Mouse (Mus musculus) neural tube, embryonic 11.5 days (tissue): ENCODE results near the gene Utp6. TPM values are rescaled to one million over a fixed set of nuclear protein-coding genes. Genes with fewer than 3 reads are reported as not detected.

Experiments used
- ATAC-seq: fragments of 200-750 bp; cut with Nextera tagmentation; 2 replicates; pipeline ENCODE4 v1.8.0; 2017; ENCODE audit warnings: moderate number of reproducible peaks, mild to moderate bottlenecking, moderate TSS enrichment, moderate library complexity; ENCODE audit not compliant: insufficient read depth, low FRiP score, low TSS enrichment
- DNase-seq: peaks from one replicate; pipeline ENCODE4 v3.0.0-alpha.2; 2015; ENCODE audit warnings: low spot score
- H3K27ac ChIP-seq: fragments of 300-500 bp; sonication (generic); 2 replicates; pipeline ENCODE4 v1.5.1; 2014; ENCODE audit warnings: low read depth, mild to moderate bottlenecking, low read length
- H3K27me3 ChIP-seq: fragments of 300-500 bp; sonication (generic); 2 replicates; pipeline ENCODE4 v1.6.1; 2014; ENCODE audit warnings: mild to moderate bottlenecking, low read length, mixed read lengths; ENCODE audit not compliant: control insufficient read depth, insufficient read depth
- H3K36me3 ChIP-seq: fragments of 300-500 bp; sonication (generic); 2 replicates; pipeline ENCODE4 v1.6.1; 2014; ENCODE audit warnings: mild to moderate bottlenecking, low read length, moderate library complexity, mixed read lengths; ENCODE audit not compliant: control insufficient read depth, insufficient read depth
- H3K4me1 ChIP-seq: fragments of 300-500 bp; sonication (generic); 2 replicates; pipeline ENCODE4 v1.6.1; 2014; ENCODE audit warnings: low read length, mixed read lengths; ENCODE audit not compliant: control insufficient read depth, insufficient read depth
- H3K4me2 ChIP-seq: fragments of 300-500 bp; sonication (generic); 2 replicates; pipeline ENCODE4 v1.6.1; 2014; ENCODE audit warnings: low read depth, mild to moderate bottlenecking, moderate library complexity
- H3K4me3 ChIP-seq: fragments of 300-500 bp; sonication (generic); 2 replicates; pipeline ENCODE4 v1.5.1; 2014; ENCODE audit warnings: low read depth, low read length
- H3K9ac ChIP-seq: fragments of 300-500 bp; sonication (generic); 2 replicates; pipeline ENCODE4 v1.6.1; 2014; ENCODE audit warnings: mild to moderate bottlenecking, low read length
- H3K9me3 ChIP-seq: fragments of 300-500 bp; sonication (generic); 2 replicates; pipeline ENCODE4 v1.6.1; 2016; ENCODE audit warnings: low read length; ENCODE audit not compliant: control insufficient read depth
- WGBS: fragments of 180-500 bp; shearing (Covaris S2); extraction: QIAGEN DNeasy Blood & Tissue Kit; methylation state at CpG from one replicate; pipeline ENCODE4 v1.1.7; 2014; 5-methylcytosine and 5-hydroxymethylcytosine counted together
- polyA plus RNA-seq: library from polyadenylated mRNA; unstranded; fragments of >200 nt; fragmentation: Nextera tagmentation; extraction: Ambion mirVana; gene quantifications from 2 replicates; pipeline ENCODE4 v1.2.1, GENCODE M21; 2014

Utp6 gene
- polyA plus RNA-seq: 84.3 and 87.2 TPM in 2 replicates

DNA sequence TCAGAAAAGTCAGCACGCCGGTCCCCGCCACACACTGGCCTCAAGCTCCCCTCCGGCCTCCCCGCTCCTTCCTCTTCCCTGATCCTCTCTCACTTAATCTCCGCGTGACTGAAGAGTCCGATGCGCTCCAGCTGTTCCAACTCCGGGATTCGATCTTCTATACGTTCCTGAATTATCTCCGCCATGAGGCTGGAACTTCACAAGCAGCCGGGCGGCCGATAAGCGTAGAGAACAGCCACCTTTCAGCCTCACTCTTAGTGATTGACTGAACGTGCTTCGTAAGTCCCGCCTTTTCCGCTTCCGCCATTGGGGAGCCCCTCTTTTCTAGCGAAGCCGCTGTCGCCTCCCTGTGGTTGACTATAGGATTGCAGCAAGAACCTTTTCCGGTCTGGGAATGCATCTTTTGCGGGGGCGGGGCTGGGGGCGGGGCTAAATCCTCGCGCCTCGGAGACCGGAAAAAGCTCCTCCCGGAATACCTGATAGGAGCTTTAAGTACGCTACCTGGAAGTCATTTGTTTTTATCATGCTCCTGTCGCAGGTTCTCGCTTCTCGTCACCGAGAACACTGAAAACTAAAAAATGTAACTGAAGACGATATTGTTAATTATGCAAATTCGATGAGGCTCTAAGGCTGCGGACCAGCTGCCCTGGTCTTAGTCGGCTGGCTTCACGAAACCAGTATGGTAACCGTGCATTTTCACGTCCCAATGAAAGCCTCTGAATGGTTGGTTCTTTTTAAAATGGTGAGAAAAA lies at the start of gene Utp6:
Gene Utp6 (minus strand): TSS at position 266 of the 752 bp plus-strand sequence.
- under 1% methylated on average over 46 of the region's 46 CpGs for WGBS

DNA sequence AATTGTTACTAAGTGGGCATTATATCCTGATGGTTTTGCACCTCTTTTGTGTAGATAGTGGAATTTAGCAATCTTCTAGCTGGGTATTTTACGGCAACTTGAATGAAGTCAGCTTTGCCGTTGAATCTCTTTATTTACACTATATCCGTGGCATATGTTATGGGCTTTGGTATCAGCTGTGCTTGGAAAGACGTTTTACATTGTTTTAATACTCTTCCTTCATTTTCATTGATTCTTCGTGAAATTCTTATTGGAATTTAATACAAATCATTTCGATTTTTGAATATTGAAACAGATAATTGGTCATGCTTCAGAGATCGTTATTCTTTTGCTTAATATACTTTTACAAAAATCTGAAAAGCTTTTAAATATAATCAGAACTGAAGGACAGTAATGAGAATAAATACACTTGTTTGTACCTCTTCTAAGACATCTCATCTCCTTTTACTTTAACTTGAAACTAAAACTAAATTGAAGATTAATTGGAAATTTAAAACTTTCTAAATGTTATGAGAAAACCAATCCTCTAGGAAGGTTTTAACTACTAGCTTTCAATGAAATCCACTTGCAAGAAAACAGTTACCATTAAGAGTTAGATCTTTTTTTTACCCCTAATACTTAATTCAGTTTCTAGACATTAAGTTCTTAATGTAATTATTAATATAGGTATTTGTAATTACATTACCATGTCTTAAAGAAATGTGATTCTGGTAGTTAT lies 32.2 kb upstream of the Utp6 start:
- no peak for DNase-seq
- Histone ChIP-seq H3K4me2 (peak overlapping the region; percentile 57), H3K9me3 (no peaks in the 10 kb centered on the region), H3K9ac (peak overlapping the region; percentile 89), H3K4me3 (peak overlapping the region; percentile 77), H3K4me1 (peaks cover 2% of the 10 kb centered on the region; the same call in 1 of the 2 replicates), H3K27me3 (no peaks in the 10 kb centered on the region), H3K36me3 (no peaks in the 10 kb centered on the region; the same call in 1 of the 2 replicates), H3K27ac (no peak overlapping the region)
- no peak for ATAC-seq
- 5% methylated on average over 7 of the region's 7 CpGs for WGBS

More for the DNA sequence above, at the start of gene Utp6:
- H3K27me3 ChIP-seq: no peaks in the 10 kb centered on the region
- H3K36me3 ChIP-seq: 0 out of 2 replicates have a peak, but pooled peaks cover 2% of the 10 kb centered on the region
- no peaks in the 10 kb centered on the region for H3K9me3 ChIP-seq
- H3K4me1 ChIP-seq: peaks cover 7% of the 10 kb centered on the region
- H3K27ac ChIP-seq: no peak within 1 kb of the TSS
- peak within 1 kb of the TSS; percentile 69 for H3K4me2 ChIP-seq
- peak within 1 kb of the TSS; percentile 74 for H3K4me3 ChIP-seq
- peak; percentile 100 for DNase-seq
- peak; percentile 87 for ATAC-seq
- H3K9ac ChIP-seq: peak within 1 kb of the TSS; percentile 71

DNA sequence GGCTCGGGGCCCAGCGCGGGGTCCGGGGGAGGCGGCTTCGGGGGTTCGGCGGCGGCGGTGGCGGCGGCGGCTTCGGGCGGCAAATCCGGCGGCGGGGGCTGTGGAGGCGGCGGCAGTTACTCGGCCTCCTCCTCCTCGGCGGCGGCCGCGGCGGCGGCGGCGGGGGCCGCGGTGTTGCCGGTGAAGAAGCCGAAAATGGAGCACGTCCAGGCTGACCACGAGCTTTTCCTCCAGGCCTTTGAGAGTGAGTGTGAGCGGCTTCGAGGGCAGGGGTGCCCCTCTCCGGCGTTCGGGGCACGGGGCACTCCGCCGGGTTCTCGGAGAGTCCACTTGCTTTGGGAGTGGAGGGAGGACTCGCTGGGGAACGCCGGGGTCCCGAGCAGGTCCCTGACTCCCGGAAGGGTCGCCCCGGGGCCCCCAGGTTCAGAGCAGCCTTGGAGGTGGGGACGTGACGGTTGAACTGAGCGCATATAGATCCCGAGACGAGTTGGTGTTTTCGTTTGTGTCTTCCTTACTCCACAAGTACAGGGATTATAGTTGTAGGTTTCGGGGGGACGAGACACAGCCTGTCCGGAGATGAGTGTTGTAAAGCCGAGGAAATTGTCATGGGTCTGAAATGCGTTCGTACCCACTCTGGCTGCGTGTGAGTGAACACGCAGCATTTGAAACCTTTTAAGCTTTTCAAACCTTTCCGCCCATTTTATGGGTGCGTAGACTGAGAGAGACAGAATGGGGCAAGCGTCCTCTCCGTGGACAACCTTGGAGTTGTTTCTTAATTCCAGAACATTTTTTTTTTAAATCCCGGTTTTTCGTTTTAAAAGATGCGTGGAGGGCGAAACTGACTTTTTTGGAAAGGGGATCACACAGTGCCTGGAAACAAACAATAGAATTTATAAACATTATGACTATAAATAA lies 31.4 kb upstream of the Utp6 start:
- Histone ChIP-seq H3K27me3 (no peaks in the 10 kb centered on the region), H3K4me2 (peak overlapping the region; percentile 57), H3K9me3 (no peaks in the 10 kb centered on the region), H3K4me3 (peak overlapping the region; percentile 77), H3K27ac (peak overlapping the region; percentile 99), H3K4me1 (peaks cover 2% of the 10 kb centered on the region; the same call in 1 of the 2 replicates), H3K36me3 (no peaks in the 10 kb centered on the region; the same call in 1 of the 2 replicates), H3K9ac (peak overlapping the region; percentile 89)
- peak; percentile 49 for DNase-seq
- ATAC-seq: peak; percentile 58; the same call in 1 of the 2 replicates
- WGBS: under 1% methylated on average over 44 of the region's 74 CpGs

DNA sequence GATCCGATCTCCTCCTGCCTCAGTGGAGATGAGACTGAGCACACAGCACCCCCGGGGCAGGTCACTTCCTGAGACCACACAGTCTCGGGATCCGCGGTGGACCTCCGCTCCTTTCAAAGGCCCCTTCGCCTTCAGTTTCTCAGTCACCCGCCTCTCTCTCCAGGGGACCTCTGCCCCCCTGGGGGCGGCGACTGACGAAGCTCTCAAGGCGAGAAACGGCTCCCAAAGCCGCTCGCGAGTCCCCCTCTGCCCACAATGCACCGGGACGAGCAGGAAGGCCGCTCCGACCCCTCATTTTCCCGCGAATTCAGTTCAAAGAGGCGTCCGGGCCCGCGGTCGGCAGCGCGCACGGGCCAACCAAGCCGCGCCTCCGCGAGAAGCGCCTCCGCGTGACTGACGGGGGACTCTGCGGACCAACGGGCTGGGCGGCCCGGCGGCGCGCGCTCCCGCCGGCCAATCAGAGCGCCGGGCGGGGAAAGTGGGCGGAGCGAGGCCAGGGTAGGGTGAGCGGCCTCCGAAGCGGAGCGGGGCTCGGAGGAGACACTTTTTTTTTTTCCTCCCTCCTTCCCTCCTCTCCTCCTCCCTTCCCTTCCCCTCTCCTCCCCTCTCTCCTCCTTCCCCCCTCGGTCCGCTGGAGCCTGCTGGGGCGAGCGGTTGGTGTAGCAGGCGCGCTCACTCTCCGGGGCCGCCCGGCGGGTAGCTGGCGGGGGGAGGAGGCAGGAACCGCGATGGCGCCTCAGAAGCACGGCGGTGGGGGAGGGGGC lies 30.6 kb upstream of the Utp6 start, which contains the start of gene Suz12:
Gene Suz12 (plus strand): TSS at position 515 of the 764 bp plus-strand sequence.
- under 1% methylated on average over 53 of the region's 74 CpGs for WGBS
- H3K27me3 ChIP-seq: no peaks in the 10 kb centered on the region

DNA sequence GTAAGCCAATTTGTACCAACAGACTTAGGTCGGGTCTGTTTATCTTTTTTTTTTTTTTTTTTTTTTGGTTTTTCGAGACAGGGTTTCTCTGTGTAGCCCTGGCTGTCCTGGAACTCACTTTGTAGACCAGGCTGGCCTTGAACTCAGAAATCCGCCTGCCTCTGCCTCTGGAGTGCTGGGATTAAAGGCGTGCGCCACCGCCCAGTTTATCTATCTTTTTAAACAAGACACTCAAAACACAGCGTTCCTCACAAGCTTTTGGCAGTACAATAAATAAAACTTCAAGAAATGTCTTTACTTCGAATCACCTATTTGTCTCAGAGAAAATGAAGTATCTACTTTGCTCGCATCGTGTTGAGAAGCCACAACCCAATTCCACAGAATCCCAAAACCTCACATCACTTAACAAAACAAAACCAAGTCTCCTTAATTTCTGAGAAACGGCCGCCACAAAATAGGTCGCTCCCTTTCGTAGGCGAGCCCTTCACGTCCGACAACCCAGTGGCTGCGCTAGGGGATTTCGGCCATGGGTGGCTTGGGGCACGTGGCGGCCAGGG lies 29.9 kb upstream of the Utp6 start:
- WGBS: 32% methylated on average over 20 of the region's 21 CpGs
- DNase-seq (no peak), ATAC-seq (no peak; the same call in 1 of the 2 replicates)
- peak overlapping the region; percentile 67 for H3K4me2 ChIP-seq
- no peaks in the 10 kb centered on the region for H3K27me3 ChIP-seq
- no peaks in the 10 kb centered on the region for H3K36me3 ChIP-seq
- peak overlapping the region; percentile 77 for H3K4me3 ChIP-seq
- peaks cover 2% of the 10 kb centered on the region; the same call in 1 of the 2 replicates for H3K4me1 ChIP-seq
- peak overlapping the region; percentile 89 for H3K9ac ChIP-seq
- H3K9me3 ChIP-seq: no peaks in the 10 kb centered on the region
- peak overlapping the region; percentile 80 for H3K27ac ChIP-seq

More for the DNA sequence above, 30.6 kb upstream of the Utp6 start, which contains the start of gene Suz12:
- H3K9ac ChIP-seq: peak within 1 kb of the TSS; percentile 89
- H3K4me3 ChIP-seq: peak within 1 kb of the TSS; percentile 77
- H3K36me3 ChIP-seq: no peaks in the 10 kb centered on the region
- peak; percentile 100 for DNase-seq
- H3K4me2 ChIP-seq: peak within 1 kb of the TSS; percentile 67
- H3K27ac ChIP-seq: peak within 1 kb of the TSS; percentile 99
- peaks cover 2% of the 10 kb centered on the region; the same call in 1 of the 2 replicates for H3K4me1 ChIP-seq
- peak; percentile 92 for ATAC-seq
- H3K9me3 ChIP-seq: no peaks in the 10 kb centered on the region

DNA sequence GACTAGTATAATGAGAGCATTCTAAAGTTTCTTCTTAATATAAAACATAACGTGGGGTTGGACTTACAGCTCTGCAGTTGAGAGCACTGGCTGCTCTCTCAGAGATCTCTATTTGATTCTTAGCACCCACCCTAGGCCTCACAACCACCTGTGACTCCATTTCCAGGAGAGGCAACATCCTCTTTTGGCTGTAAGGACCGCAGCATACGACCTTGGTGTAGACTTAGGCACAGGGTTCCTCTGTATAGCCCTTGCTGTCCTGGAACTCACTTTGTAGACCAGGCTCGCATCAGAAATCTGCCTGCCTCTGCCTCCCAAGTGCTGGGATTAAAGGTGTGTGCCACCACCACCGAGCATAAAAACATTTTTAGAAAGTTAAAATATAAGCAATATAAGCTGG lies 29.4 kb upstream of the Utp6 start:
- 88% methylated on average over 5 of the region's 5 CpGs for WGBS
- Histone ChIP-seq H3K9me3 (no peaks in the 10 kb centered on the region), H3K9ac (no peak overlapping the region), H3K4me3 (no peak overlapping the region), H3K27ac (no peak overlapping the region), H3K4me2 (no peak overlapping the region), H3K36me3 (no peaks in the 10 kb centered on the region), H3K27me3 (no peaks in the 10 kb centered on the region), H3K4me1 (peaks cover 2% of the 10 kb centered on the region; the same call in 1 of the 2 replicates)
- ATAC-seq (no peak), DNase-seq (no peak)

DNA sequence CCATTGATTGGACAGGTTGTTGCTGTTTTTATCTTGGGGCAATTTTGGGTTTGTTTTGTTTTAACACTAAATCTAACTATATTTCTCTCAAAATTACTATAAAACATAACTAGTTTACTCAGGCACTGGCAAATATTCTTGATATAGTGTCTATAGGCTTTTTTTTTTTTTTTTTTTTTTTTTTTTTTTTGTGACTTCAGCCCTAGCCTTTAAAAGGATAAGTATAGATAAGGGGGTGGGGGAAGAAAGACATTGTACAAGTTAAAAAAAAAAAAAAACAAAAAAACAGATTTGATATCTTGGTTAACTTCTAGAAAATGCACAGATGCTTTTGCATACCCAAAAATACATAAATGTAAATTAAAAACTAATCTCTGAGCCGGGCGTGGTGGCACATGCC lies 27.9 kb upstream of the Utp6 start:
- Histone ChIP-seq H3K27ac (no peak overlapping the region), H3K4me3 (no peak overlapping the region), H3K4me2 (no peak overlapping the region), H3K9me3 (no peaks in the 10 kb centered on the region), H3K27me3 (no peaks in the 10 kb centered on the region), H3K4me1 (peaks cover under 1% of the 10 kb centered on the region; the same call in 1 of the 2 replicates), H3K9ac (no peak overlapping the region), H3K36me3 (no peaks in the 10 kb centered on the region)
- WGBS: 95% methylated on average over 2 of the region's 2 CpGs
- ATAC-seq: no peak
- DNase-seq: no peak
